Mouse (Mus musculus): ENCODE results near the gene Sapcd2.

The Sapcd2 gene
- long read RNA-seq, experiment 1: 0 reads
- long read RNA-seq, experiment 2, partial matches to known transcripts: 0 of 2 reads
- long read RNA-seq, experiment 2, other reads (novel, unspliced or antisense): 0 of 2 reads

DNA sequence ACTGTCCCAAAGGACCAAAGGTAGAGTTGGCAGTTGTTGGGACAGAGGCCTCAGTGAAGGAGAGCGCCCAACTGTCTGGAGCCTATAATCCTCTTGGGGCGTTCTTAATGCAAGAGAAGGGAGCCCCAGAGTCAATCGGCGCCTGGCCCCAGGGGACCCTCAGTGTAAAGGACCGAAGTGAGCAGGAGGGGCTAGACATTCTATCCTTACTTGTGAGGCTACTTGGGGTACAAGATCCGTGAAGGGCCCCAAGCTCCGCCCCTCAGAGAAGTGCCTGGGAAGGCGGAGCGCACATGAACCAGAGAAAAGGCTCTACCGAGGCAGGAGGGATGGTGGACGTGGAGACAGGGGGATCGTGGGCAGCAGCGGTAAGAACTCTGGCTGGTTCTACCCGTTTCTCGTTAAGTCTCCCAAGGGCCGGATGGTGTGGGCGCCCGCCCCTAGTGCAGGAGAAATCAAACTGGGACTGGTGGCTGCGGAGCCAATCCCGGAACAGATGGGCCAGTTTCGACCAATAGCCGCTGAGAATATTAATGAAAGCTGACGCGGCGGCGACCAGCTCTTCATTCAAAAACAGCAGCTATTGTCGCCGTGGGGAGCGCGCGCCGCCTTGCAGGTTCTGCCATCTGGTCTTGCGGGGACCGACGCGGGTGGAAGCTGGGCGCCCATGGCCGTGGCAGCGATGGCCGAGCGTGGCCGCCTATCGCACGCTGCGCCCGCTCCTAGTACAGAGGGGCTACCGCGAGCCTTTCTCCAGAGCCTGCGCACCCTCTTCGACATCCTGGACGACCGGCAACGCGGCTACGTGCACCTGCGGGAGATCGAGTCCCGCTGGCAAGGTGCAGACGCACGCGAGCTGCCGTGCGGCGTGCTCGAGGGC, at the start of gene Sapcd2:
Gene Sapcd2, plus strand, starts transcription at position 558 of the 880 bp plus-strand sequence.
- intact Hi-C loops (cut with DNase I): no loop called here

DNA sequence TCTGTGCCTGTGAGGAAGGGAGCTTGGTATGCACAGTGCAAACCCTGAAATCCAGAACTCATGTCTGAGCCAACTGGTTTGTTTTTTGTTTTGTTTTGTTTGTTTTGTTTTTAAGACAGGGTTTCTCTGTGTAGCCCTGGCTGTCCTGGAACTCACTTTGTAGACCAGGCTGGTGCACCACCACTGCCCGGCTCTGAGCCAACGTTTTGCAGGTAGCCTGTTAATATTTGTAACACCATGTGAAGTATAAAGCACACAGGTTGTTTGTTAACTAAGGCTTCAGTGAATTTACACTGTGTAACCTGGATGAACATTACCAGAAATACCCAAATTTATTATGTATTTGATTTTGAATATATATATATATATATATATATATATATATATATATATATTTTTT, 46.1 kb upstream of the Sapcd2 start:
- intact Hi-C loops (cut with DNase I): loop anchor here (5.0 kb wide), 1 partner anchor 34 kb away; no protein-coding TSS in a partner anchor

DNA sequence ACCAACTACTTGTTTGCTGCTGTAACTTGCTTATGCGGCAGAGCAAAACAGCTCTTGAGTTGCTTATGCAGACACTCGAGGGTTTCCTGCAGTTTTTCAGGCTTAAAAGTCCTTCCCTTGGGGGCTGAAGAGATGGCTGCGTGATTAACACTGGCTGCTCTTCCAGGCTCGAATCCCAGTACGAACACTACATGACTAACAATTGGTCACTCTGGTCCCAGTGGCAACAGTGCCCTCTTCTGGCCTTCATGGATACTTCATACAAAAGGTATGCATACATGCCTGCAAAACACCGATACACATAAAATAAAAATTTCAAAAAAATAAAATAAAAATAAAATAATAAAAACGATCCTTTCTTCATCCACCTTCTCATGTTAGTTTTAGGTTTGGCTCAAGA, 43.7 kb upstream of the Sapcd2 start:
- intact Hi-C loops (cut with DNase I): loop anchor here (5.0 kb wide), 1 partner anchor 36 kb away; no protein-coding TSS in a partner anchor

DNA sequence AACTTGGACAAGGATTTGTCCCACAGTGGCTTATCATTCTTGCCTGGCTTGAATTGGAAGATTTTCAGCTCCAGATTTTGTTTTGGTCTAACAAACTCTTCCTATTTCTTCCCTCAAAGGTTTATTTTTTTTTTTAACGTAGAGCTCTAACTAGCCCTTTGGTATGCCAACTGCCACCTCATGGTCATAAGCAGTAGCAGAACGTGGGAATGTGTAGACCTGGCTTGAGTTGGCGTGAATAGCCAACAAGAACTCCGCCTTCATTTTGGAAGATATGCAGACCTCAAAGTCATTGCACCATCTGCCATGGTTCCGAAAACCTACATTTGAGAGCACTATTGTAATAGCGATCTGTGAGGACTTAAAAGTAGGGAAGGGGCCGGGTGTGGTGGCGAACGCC, 40.7 kb upstream of the Sapcd2 start:
- intact Hi-C loops (cut with DNase I): loop anchor here (5.0 to 10.0 kb wide), 2 partner anchors 59 to 137 kb away; partner anchors contain the start of genes Anapc2, Ssna1 and Tor4a

DNA sequence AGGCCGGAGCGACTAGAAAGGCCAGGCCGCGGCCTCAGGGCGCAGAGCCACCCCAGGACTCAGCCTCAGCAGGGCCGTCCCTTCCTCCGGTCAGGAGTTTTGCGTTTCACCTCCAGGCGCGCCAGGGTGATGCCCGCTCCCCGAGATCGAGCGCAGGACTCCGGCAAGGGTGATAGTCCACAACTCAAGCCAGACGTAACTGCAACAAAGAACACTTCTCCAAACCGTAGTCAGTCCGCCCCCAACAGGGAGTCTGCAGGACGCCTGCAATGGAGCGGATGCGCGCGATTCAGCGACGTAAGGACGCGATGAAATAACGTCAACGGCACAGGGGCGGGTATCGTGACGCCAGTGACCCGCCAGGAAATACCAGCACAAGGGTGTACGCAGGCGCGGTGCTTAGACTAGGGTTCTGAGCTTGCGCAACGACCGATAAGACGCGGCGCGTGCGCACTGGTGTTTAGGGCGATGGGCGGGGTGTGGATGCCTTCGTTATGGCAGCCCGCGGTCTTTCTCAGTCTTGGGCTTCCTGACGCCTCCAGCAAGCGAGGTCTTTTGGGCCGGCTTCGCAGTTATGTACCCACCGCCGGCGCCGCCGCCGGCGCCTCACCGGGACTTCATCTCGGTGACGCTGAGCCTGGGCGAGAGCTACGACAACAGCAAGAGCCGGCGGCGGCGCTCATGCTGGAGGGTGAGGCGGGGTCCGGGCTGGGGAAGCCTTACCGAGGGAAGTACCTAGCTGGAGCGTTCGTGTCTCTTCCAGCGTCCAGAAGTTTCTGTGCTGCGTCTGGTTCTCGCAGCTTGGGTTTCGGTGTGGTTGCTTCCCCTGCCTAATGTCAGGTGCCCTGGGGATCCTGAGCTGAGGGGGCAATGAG, 39.6 kb upstream of the Sapcd2 start, which contains the start of gene Man1b1:
Gene Man1b1, plus strand, starts transcription at position 53 of the 875 bp plus-strand sequence.
- intact Hi-C loops (cut with DNase I): loop anchor here (5.0 to 10.0 kb wide), 2 partner anchors 60 to 138 kb away; partner anchors contain the start of genes Anapc2, Ssna1 and Tor4a

DNA sequence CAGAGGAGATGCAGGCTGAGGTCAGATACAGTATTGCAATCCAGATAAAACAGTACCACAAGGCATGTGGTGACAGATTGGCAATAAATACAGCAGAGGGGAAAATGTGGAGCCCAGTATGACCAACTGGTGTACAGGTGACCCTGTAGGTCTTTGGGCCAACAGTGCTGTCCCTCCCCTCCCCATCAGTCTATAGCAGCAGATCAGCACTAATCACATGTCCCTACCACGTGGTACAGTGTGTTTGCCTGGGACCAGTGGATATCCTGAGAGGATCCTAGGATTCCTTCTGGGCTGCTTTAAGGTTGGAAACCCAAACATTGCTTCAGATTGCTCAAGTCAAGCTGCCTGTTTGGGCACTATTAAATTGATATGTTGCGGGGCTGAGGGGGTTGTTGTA, 38.6 kb upstream of the Sapcd2 start:
- intact Hi-C loops (cut with DNase I): loop anchor here (5.0 to 10.0 kb wide), 2 partner anchors 61 to 139 kb away; partner anchors contain the start of genes Anapc2, Ssna1 and Tor4a

DNA sequence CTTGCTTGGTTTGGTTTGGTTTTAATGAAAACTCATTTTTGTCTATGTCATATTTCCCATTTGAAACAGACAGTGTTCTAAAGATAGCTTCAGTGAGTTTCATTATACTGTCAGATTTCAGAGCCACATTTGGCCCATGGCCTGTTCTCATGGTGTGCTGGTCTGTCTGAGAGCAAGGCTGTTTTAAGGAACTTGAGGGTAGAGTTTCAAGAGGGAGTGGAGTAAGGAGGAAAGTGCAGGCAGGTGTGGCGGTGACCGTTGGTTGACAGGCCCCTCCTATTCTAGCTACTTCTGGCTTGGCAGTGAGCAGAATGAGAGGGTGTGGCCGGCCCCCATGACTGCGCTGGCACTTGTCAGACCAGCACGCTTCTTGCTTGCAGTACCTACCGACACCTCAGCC, 33.8 kb upstream of the Sapcd2 start:
- intact Hi-C loops (cut with DNase I): loop anchor here (10.0 kb wide), 1 partner anchor 144 kb away; the partner anchor contains the start of gene Tor4a

DNA sequence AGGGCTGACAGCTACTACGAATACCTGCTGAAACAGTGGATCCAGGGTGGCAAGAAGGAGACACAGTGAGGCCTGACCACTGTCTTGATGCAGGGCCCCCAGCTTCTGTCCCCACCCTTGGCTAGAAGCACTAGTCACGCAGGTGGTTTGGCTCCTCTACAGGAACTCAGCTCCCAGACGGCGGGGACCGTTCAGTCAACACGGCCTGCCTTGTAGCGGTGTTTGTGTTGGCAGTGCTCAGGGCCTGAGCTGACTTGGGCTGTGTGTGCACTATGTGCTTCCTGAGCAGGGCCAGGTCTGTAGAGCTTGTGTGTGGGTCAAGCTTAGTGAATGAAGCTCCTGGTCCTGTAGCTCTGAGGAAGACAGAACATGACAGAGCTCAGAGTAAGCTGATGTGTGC, 24.0 kb upstream of the Sapcd2 start:
- intact Hi-C loops (cut with DNase I): no loop called here

DNA sequence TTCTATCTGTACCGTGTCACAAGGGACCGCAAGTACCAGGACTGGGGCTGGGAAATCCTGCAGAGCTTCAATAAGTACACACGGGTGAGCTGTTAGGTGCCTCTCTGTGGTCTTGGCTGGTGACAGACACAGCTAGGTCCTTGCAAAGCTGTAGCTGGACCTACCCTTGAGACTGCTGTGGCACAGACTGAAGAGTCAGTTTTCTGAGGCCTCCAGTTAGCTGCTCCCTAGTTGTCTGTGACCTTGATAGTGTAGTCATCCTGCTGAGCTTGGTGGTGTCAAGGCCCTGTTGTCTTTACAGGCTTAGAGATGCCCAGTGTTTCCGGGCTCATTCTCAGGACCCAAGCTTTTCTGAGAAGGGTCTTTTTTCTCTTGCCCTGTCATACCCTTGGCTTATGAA, 22.6 kb upstream of the Sapcd2 start:
- intact Hi-C loops (cut with DNase I): no loop called here

DNA sequence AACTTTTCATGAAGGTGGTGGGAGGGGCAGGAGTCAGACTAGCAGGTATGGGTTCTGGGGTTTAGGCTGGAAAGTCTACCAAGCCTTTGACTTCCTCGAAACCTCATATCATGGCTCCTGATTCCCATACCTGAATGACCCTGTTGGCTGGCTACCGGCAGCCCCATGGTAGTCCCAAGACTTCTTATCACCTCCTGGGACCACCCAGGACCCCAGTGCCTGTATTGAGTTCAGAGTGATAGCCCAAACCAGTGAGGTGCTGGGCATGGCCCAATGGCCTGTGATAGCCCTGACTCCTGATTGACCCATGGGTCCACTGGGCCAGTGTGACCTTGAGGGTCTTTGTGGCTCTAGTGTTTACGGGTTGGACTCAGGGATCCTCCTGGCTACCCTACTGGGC, 21.4 kb upstream of the Sapcd2 start:
- intact Hi-C loops (cut with DNase I): no loop called here

DNA sequence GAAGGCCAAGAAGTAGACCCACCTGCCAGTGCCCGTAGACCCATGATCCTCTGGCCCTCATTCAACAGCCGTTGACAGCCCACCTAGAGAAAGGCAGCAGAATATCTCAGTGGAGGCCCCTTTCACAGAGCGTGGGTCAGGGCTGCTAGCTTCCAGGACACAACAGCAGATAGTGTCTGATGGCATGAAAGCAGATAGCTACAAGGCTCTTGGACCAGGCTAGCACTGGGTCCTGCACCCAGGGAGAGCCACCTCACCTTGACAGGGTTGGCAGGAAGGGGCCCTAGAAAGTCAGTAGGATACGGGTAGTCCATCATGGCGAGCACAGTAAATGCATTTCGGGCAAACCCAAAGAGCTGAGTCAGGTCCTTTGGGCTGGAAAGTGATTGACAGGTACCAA, 17.9 kb upstream of the Sapcd2 start:
- intact Hi-C loops (cut with DNase I): no loop called here

DNA sequence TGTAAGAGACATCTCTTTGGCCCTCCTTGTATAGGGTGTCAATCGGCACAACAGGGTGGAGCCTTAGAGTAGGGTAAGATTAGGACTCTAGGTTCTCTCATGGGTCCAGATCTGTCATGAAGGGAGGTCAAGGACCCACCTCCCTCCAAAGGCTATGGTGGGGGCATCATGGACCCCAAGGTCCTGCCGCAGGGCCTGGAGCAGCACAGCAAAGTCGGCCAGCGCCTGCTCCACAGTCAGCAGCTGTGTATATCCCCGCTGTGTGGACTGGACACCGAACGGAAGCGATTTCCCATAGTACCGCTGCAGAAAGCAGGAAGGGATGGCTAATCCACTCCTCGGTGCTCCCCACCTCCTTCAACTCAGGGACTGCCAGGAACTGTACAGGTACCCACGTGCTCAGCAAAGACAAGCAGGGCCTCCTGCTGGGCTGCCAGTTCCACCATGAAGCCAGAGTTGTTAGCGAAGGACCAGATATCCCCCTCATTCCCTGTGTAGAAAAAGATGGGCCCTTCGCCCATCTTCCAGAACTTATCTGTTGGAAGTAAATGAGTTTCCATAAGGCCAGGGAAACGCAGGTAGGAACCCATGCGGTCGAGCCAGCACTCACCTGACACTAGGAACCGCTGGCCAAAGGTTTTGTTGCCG, 16.6 kb upstream of the Sapcd2 start:
- intact Hi-C loops (cut with DNase I): no loop called here

DNA sequence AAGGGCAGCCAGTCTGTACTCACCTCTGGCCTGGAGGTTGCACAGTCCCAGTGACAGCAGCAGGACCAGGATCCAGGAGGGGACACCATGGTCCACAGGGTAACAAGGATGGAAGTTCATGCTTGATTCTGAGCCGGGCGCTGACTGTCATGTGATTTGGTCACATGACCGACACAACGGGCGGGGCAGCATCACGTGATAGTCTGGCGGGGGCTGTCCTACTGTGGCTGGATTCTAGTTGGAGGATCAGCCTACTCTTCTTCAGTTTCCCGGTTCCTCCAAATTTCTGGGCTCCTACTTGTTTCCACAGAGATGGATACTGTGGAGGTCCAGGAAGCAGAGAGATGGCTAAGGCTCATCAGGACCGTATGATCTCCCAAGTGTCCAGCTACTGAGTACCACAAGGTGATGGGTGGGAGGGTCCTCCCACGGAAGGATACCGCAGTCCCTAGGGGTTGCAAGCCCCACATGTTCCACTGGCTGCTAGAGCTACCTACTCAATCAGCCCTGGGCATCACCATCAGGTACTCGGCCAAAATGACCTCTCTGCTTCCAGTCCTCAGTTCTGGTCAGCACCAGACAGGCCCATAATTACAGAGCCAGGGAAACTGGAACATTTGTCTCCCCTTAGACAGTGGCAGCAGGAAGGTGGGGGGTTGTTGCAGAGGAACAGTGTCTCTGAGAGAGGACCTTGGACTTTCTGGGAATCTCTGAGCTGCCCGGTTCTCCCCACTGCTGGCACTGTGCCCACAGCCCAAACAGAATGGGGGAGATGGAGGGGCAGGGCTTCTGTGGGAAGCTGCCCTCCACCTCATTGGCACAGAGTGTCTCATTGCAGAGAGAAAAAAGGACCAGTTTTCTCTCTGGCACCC, 15.7 kb upstream of the Sapcd2 start, which contains the start of gene Dpp7:
Gene Dpp7, minus strand, starts transcription at position 152 of the 872 bp plus-strand sequence.
- intact Hi-C loops (cut with DNase I): no loop called here

DNA sequence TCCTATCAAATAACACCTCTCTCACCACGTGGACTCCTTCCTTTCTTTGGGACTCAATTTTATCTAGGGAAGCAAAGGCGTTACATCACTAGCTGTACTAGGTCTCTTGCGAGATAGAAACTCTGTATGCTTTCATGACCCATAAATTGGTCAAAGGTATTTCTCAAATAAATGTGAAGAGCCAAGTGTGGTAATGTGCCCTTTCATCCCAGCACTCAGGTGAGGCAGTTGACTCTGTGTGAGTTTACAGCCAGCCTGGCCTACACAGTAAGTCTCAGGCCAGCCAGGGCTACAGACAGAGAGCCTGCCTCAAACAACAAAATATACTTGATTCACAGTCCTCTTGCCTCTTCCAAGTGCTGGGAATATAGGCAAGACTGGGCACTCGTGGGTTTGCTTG, 12.3 kb upstream of the Sapcd2 start:
- intact Hi-C loops (cut with DNase I): no loop called here

DNA sequence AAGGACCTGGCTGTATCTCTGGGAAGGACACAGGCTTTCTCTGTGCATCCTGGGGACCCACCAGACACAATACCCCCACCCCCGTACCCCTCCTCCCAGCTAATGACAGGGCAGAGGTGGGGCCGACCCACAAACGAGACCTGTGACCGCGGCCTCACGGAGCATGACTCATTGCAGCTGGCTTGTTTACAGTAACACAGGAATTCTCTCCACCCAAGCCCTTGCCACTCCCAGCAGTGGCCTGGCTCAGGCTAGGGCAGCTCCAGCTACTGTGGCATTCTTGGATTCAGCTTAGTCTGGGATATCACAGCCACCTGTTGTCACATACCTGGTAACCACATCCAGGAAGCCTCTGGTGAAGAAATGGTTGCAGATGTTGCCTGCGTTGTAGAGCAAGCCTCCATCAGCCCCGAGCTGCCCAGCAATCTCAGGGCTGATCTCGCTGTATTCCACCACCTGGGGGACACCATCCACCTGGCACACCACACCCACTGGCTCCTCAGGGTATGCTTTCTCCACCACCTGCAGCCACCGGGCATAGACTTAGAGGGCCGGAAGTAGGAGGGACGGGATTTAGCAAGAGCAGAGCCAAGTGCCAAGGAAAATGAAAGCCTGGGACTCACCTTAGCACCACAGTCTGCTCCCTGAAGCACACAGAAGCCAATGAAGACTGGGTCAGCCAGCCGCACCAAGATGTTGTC, 8.5 kb upstream of the Sapcd2 start:
- intact Hi-C loops (cut with DNase I): no loop called here

DNA sequence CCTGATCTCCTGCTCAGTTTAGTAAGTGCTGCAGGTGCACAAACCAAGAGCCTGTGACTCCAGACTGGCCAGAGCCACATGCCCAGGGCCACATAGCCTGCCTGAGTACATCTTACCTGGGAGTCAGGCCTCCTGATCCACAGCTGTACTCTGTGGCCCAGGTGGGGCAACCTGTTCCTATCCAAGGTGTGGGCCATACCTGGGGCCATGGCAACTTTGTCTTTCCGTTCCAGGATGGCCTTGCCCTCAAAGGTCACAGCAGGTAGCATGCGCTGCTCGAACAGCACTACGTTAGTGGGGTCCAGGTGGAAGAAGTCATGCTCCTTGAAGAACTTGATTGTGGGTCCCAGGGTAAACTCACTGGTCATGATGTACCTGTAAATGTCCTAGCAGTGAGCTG, 7.8 kb upstream of the Sapcd2 start:
- intact Hi-C loops (cut with DNase I): no loop called here

DNA sequence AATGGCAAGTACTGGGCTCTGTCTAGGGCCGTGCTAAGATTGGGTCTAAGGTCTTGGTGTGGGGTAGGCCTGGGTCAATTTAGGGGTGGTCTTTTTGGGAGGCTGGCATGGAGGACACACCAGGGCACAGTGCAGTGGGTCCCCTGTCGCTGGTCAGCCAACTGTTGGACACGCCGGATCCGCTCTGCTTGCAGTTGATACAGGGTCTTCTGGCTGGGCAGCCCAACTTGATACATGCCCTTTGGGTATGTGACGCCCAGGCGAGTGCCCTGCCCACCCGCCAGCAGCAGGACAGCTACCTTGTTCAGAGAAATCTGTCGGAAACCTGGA, 7.4 kb upstream of the Sapcd2 start:
- intact Hi-C loops (cut with DNase I): no loop called here

DNA sequence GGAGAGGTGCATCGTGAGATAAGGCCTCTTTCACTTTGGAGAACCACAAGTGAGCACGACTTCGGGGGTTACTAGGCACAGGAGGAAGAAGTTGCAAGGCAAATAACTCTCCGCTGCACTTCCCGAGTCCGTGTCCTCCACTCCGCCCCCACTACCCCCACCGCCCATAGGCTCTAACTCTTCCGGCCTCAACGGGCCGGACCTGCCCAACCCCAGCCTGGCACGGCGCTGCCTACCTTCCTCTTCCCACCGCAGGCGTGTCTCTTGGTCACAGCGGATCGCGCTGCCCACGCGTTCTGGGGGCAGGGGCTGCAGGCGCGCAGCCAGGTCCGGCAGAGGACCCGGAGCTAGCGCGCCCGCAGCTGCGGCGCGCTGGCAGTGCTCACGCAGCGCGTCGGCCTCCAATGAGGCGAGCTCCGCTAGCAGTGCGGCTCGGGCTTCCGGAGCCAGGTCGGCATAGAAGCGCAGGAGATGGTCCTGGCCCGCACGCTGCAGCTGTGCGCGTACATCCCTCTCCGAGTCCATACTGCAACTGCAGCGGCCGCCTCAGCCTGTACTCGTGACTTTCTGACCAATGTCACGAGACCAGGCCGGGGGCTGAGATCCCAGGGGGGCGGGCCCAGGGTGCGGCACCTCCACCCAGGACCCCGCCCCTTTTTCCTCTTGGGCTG, 6.9 kb upstream of the Sapcd2 start, which contains the start of gene Uap1l1:
Gene Uap1l1, minus strand, starts transcription at position 592 of the 671 bp plus-strand sequence.
- intact Hi-C loops (cut with DNase I): no loop called here

DNA sequence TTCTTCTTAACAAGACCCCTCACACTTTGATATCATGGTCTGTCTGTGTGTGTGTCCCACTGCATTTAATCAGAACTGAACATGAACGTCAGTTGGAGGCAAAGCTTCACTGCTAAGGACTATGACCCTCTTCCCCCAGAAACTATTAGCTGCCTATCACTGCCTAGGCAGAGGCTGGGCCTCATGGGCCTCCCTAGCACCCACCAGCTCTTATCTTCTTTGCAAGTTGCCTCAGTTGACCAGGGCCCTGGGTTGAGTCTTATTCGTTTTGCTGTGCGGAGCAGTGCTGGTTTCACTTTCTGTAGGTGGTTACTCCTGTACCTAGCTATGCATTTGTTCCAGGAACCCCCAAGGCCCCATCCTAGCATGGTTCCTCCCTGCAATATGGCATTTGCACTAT, 2.1 kb upstream of the Sapcd2 start:
- intact Hi-C loops (cut with DNase I): no loop called here
